Mouse (Mus musculus) stomach, embryonic 14.5 days (tissue): ENCODE measurements around the gene 2300002M23Rik. TPM values are rescaled to one million over a fixed set of nuclear protein-coding genes. Genes with fewer than 3 reads are reported as not detected.

Source experiments
- ATAC-seq: fragments of 200-750 bp; cut with Nextera tagmentation; 2 replicates; pipeline ENCODE4 v1.8.0; 2017; ENCODE audit warnings: low read depth, moderate TSS enrichment; ENCODE audit not compliant: insufficient number of reproducible peaks, insufficient read depth, low FRiP score
- H3K27ac ChIP-seq: fragments of 300-500 bp; sonication (generic); 2 replicates; pipeline ENCODE4 v1.5.1; 2014; ENCODE audit warnings: mild to moderate bottlenecking, low read length, moderate library complexity, mixed read lengths
- H3K27me3 ChIP-seq: fragments of 300-500 bp; sonication (generic); 2 replicates; pipeline ENCODE4 v1.6.1; 2014; ENCODE audit warnings: low read length, control low read depth, mixed read lengths; ENCODE audit not compliant: control insufficient read depth, insufficient read depth
- H3K36me3 ChIP-seq: fragments of 300-500 bp; sonication (generic); 2 replicates; pipeline ENCODE4 v1.6.1; 2014; ENCODE audit warnings: mild to moderate bottlenecking, control low read depth, low read length, moderate library complexity, mixed read lengths; ENCODE audit not compliant: control insufficient read depth, insufficient read depth
- H3K4me1 ChIP-seq: fragments of 300-500 bp; sonication (generic); 2 replicates; pipeline ENCODE4 v1.6.1; 2014; ENCODE audit warnings: low read length, control low read depth, mixed read lengths; ENCODE audit not compliant: control insufficient read depth, insufficient read depth
- H3K4me2 ChIP-seq: fragments of 300-500 bp; sonication (generic); replicated peaks from 2 replicates; pipeline ENCODE4 v1.6.1; 2014; ENCODE audit warnings: low read depth, low read length, control low read depth
- H3K4me3 ChIP-seq: fragments of 300-500 bp; sonication (generic); 2 replicates; pipeline ENCODE4 v1.5.1; 2014; ENCODE audit warnings: low read depth, low read length, control low read depth
- H3K9ac ChIP-seq: fragments of 300-500 bp; sonication (generic); replicated peaks from 2 replicates; pipeline ENCODE4 v1.6.1; 2014; ENCODE audit warnings: low read depth, mild to moderate bottlenecking, control low read depth, low read length, moderate library complexity, mixed read lengths
- H3K9me3 ChIP-seq: fragments of 300-500 bp; sonication (generic); 2 replicates; pipeline ENCODE4 v1.6.1; 2016; ENCODE audit warnings: low read depth, low read length, control low read depth; ENCODE audit not compliant: control insufficient read depth
- WGBS: fragments of 180-500 bp; shearing (Covaris S2); extraction: QIAGEN DNeasy Blood & Tissue Kit; methylation state at CpG from one replicate; pipeline ENCODE4 v1.1.7; 2014; 5-methylcytosine and 5-hydroxymethylcytosine counted together
- polyA plus RNA-seq: library from polyadenylated mRNA; unstranded; fragments of >200 nt; fragmentation: Nextera tagmentation; extraction: Ambion mirVana; gene quantifications from 2 replicates; pipeline ENCODE4 v1.2.1, GENCODE M21; 2014

The 2300002M23Rik gene
- polyA plus RNA-seq, 1 experiment from 2014 or later: not detected

DNA sequence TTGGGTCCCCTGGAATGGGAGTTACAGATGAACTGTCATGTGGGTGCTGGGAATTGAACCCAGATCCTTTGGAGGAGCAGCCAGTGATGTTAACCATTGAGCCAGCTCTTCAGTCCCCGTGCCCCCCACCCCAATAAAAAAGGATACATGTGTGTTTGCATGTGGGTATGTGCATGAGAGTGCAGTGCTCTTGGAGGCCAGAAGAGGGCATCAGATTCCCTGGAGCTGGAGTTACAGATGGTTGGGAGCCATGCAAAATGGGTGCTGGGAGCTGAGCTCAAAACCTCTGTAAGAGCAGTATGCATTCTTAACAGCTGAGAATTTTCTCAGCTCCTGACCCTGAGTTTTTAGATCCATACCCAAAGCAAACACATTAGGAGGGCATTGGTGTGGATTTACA is 20.0 kb downstream of the 2300002M23Rik start:
- 78% methylated on average over 1 of the region's 1 CpGs for WGBS
- Histone ChIP-seq H3K27ac (no peak overlapping the region), H3K36me3 (no peaks in the 10 kb centered on the region), H3K27me3 (no peaks in the 10 kb centered on the region), H3K9ac (no peak overlapping the region), H3K4me1 (0 out of 2 replicates have a peak, but pooled peaks cover 2% of the 10 kb centered on the region), H3K9me3 (no peaks in the 10 kb centered on the region), H3K4me3 (no peak overlapping the region), H3K4me2 (no peak overlapping the region)
- ATAC-seq: no peak

DNA sequence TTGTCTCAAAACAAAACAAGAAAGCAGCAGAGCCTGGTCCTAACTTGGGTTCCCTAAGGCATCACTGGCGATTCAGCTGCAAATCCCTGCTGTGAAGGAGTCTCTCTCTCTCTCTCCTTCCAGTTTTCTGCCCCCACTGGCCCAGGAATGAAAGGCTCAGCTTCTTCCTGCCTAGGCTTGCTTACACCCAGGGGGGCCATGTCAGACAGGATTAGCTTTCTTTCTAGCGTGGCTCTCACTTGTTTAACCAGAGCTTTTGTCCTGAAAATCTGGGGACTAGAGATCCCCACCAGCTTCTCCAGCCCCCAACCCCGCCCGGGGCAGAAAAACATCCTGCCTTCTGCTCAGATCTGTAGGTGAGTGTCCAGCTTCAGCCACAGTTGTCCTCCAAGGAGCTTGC is 21.1 kb downstream of the 2300002M23Rik start:
- no peak for ATAC-seq
- no peaks in the 10 kb centered on the region for H3K9me3 ChIP-seq
- no peak overlapping the region for H3K4me3 ChIP-seq
- H3K27me3 ChIP-seq: no peaks in the 10 kb centered on the region
- no peaks in the 10 kb centered on the region for H3K36me3 ChIP-seq
- 0 out of 2 replicates have a peak, but pooled peaks cover 2% of the 10 kb centered on the region for H3K4me1 ChIP-seq
- no peak overlapping the region for H3K27ac ChIP-seq
- no peak overlapping the region for H3K4me2 ChIP-seq
- 37% methylated on average over 4 of the region's 4 CpGs for WGBS
- no peak overlapping the region for H3K9ac ChIP-seq

DNA sequence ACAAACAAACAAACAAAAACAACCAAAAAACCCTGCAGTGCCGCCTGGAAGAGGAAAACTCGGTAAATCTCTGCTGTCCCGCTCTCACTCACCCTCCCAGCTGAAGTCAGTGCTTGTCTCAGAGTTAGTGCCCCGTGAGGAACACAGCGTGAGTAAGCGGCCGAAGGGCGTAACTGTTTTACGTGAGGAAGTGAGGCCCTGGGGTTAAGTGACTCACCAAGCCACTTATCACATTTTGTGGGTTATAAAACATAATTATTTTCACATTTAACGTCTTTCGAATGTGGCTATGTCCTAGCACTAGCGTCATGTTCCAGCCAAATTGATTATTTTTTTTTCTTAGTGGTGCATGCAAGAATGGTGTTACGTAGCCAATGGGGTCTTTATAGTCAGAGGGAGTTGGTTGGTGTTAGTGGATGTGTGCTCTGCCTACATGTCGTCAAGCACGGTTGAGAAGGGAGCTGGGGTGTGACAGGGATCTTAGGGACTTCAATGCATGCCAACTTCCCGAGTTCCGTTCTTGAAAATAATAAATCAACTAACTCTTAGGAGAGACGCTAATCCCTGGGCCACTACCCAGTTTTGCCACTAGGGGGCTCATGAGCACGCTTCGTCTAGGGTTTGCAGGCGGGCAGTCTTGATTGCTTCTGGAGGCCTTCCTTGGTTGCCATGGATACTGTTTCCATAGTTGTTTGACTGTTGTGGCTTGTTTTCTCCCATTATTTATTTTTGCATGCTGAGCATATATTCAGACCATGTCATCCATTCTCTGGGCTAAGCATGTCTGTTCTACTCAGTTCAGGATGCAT is 23.4 kb downstream of the 2300002M23Rik start:
- Histone ChIP-seq H3K4me3 (no peak overlapping the region), H3K36me3 (no peaks in the 10 kb centered on the region), H3K27me3 (no peaks in the 10 kb centered on the region), H3K9me3 (no peaks in the 10 kb centered on the region), H3K27ac (no peak overlapping the region), H3K9ac (no peak overlapping the region), H3K4me2 (no peak overlapping the region), H3K4me1 (0 out of 2 replicates have a peak, but pooled peaks cover 2% of the 10 kb centered on the region)
- WGBS: 46% methylated on average over 21 of the region's 21 CpGs
- ATAC-seq: peak; percentile 56; the same call in 1 of the 2 replicates

DNA sequence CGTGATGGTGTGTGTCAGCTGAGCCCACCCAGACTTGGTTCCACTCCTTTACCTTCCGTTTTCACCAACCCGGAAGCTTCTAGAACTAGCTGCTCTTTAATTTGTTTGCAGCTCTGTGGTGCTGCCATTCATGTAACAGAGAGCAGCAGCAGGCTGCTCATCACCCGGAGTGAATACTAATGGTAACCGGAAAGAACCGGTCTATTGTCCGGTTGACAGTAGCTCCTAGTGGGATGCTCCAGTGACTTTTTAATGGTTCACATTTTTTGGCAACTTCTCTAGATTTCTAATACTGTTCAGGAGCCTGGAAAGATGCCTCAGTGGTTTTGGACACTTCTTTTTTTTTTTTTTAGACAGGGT is 23.9 kb downstream of the 2300002M23Rik start:
- Histone ChIP-seq H3K4me1 (0 out of 2 replicates have a peak, but pooled peaks cover 2% of the 10 kb centered on the region), H3K9me3 (no peaks in the 10 kb centered on the region), H3K4me3 (no peak overlapping the region), H3K27ac (no peak overlapping the region), H3K27me3 (no peaks in the 10 kb centered on the region), H3K9ac (no peak overlapping the region), H3K4me2 (no peak overlapping the region), H3K36me3 (no peaks in the 10 kb centered on the region)
- 95% methylated on average over 7 of the region's 7 CpGs for WGBS
- ATAC-seq: no peak

DNA sequence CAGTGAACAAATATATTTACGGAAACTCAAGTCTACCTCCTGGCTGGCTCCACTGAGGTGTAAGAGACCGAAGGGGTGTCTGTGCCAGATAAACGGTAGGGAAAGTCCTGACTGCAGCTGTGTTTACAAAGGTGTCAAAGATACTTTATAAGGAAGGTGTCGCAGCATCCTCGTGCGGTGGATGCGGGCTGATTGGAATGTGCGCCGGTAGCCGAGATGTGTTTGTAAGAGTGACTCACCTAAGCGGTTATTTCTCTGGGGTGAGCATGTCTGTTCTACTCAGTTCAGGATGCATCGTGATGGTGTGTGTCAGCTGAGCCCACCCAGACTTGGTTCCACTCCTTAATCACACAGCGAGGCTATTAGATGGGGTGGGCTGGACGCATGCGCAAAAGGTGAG is 24.5 kb downstream of the 2300002M23Rik start:
- no peaks in the 10 kb centered on the region for H3K27me3 ChIP-seq
- H3K9ac ChIP-seq: no peak overlapping the region
- H3K4me3 ChIP-seq: no peak overlapping the region
- H3K4me2 ChIP-seq: no peak overlapping the region
- H3K9me3 ChIP-seq: no peaks in the 10 kb centered on the region
- H3K4me1 ChIP-seq: 0 out of 2 replicates have a peak, but pooled peaks cover 2% of the 10 kb centered on the region
- H3K27ac ChIP-seq: no peak overlapping the region
- 62% methylated on average over 15 of the region's 15 CpGs for WGBS
- no peak for ATAC-seq
- no peaks in the 10 kb centered on the region for H3K36me3 ChIP-seq

DNA sequence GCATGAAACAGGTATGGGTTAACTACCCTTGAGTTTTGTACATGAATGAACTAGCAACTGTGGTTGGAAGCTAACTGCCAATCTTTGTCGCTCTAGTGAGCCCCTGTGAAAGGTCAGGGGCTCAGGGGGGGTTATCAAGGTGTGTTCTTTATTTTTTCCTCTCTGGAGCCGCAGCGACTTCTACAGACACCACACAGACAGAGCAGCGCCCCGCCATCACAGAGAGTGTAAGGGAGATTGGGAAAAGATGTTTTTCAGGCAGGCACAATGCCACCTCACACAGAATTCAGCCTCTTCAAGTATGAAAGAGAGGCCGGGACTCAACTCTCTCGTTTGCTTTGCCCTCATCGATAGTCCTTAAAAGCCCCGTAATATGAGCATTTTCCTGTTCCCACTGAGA is 24.9 kb downstream of the 2300002M23Rik start:
- Histone ChIP-seq H3K27me3 (no peaks in the 10 kb centered on the region), H3K36me3 (no peaks in the 10 kb centered on the region), H3K4me1 (0 out of 2 replicates have a peak, but pooled peaks cover 2% of the 10 kb centered on the region), H3K4me3 (no peak overlapping the region), H3K9me3 (no peaks in the 10 kb centered on the region), H3K4me2 (no peak overlapping the region), H3K9ac (no peak overlapping the region), H3K27ac (no peak overlapping the region)
- no peak for ATAC-seq
- 71% methylated on average over 9 of the region's 9 CpGs for WGBS

DNA sequence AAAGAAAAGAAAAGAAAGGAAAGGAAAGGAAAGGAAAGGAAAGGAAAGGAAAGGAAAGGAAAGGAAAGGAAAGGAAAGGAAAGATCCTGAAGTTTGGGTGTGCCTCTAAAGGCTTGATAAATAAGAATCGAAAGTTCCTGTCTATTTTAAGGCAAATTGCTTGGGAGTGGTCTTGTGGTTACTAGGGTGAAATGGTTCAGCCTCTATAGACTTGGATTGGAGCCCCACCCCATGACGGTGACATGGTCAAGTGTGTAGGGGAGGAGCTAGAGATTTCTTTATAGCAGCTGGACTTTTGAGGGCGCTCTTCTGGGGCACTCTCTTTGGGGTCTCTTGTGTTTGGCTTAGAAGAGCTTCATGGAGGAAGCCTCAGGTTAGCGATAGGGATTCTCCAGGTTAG is 26.5 kb downstream of the 2300002M23Rik start:
- Histone ChIP-seq H3K9ac (no peak overlapping the region), H3K4me1 (0 out of 2 replicates have a peak, but pooled peaks cover 2% of the 10 kb centered on the region), H3K27ac (no peak overlapping the region), H3K36me3 (no peaks in the 10 kb centered on the region), H3K4me3 (no peak overlapping the region), H3K9me3 (no peaks in the 10 kb centered on the region), H3K27me3 (no peaks in the 10 kb centered on the region), H3K4me2 (no peak overlapping the region)
- ATAC-seq: no peak
- WGBS: 37% methylated on average over 4 of the region's 4 CpGs

DNA sequence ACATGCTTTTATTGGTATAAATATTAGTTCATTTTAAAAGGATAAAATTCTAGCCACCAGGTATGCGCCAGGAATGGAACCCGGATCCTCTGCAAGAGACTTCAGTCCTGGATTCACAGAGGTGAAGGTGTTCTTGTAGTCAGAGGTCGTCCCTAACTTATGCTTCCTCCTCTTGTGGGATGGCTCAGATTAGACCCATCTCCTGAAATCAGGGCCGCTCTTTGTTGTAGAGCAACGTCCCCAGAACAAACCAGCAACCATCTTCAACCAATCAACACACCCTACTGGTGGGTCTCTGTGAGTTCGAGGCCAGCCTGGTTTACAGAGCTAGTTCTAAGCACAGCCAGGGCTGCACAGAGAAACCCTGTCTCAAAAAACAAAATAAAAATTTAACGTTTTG is 27.2 kb downstream of the 2300002M23Rik start:
- Histone ChIP-seq H3K9ac (no peak overlapping the region), H3K36me3 (no peaks in the 10 kb centered on the region), H3K27me3 (no peaks in the 10 kb centered on the region), H3K4me3 (no peak overlapping the region), H3K9me3 (no peaks in the 10 kb centered on the region), H3K4me1 (0 out of 2 replicates have a peak, but pooled peaks cover 2% of the 10 kb centered on the region), H3K27ac (no peak overlapping the region), H3K4me2 (no peak overlapping the region)
- ATAC-seq: no peak
- WGBS: 81% methylated on average over 7 of the region's 7 CpGs
